Mouse (Mus musculus): Measurements from ENCODE around the gene Mto1.
"Not testable (repeated sequence)": the region's sequence is repeated elsewhere in the genome, so short reads cannot be mapped to it uniquely, and the experiment has no call there.

The Mto1 gene

GRCm38 (mm10) chr9:78475873-78476272, 27.9 kb downstream of the Mto1 start:
- DNase-seq (ENCODE audit: low read depth, low spot score) = no peak

- no peak for DNase-seq (ENCODE audit: low read depth, low spot score)
Measured at GRCm38 (mm10) chr9:78476531-78477020, 28.6 kb downstream of the Mto1 start.

DNA sequence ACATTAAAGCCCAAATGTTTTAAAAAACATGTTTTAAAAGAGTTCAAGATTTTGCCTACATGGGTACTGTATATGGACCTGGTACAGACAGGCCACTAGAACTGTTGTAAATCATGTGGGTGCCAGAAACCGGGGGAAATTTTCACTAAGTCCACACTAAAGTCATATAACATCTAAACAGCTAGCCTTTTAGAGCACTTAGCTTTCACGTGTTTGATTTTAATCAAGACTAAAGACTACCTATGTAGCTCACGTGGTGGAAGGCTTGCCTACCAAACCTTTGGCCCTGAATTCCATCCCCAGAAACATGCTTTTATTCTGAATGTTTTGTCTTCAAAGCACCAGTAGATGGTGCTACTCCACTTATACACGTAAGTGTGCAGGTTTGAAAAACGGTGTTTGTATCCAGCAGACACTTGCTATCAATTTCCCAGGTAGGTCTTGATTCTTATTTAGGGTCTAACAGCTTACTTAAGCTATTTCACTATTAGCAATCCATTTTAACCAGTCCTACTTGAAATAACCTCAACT, 29.1 kb downstream of the Mto1 start:
- no peak for DNase-seq (ENCODE audit: low read depth, low spot score)

- not testable (repeated sequence) for DNase-seq (ENCODE audit: low read depth, low spot score)
Measured at GRCm38 (mm10) chr9:78478009-78478605, 30.1 kb downstream of the Mto1 start.

- DNase-seq (ENCODE audit: low read depth, low spot score) = not testable (repeated sequence)
Measured at GRCm38 (mm10) chr9:78479308-78479707, 31.3 kb downstream of the Mto1 start.

DNA sequence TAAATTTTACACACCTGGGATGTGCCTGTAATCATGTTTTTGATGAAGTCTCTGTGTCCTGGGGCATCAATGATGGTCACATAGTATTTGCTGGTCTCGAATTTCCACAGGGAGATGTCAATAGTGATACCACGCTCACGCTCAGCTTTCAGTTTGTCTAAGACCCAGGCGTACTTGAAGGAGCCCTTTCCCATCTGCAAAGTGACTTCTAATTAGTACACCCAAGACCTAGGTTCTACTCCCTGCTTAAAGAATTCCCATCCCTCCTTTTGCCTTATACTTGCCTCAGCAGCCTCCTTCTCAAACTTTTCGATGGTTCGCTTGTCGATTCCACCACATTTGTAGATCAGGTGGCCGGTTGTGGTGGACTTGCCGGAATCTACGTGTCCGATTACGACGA, 32.2 kb downstream of the Mto1 start:
- DNase-seq (ENCODE audit: low read depth, low spot score) = not testable (repeated sequence)

DNA sequence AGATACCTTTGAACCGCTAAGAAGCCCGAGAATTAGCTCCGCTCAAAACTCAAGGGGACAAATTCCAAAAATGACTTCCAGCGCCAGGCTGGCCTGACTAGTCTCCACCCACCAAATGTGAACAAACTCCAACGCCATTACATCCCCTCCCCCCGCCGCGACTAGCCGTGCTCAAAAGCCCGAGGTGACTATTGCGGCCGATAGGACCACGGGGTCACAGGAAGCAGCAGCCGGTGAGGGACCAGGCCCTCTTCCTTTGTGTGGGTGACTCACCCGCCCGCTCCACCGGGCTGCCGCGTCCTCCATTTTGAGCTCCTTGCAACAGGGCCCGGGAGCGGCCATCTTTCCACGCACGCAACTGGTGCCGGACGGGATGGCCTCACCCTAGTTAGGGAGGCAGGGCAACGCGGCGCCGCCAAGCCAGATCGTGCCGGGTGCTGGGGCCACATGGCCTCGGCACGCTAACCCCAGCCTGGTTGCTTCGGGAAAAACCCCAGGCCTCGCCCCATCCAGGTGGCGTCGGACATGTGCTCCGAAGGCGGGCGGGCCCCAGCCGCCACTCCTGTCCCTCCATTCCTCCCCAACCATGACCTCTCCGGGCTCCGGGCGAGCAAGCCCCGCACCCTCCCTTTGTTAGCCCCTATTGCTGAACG, 32.8 kb downstream of the Mto1 start:
- DNase-seq (ENCODE audit: low read depth, low spot score) = no peak

- peak; percentile 94 for DNase-seq (ENCODE audit: low read depth, low spot score)
Measured at GRCm38 (mm10) chr9:78481423-78482331, 33.7 kb downstream of the Mto1 start.

- no peak for DNase-seq (ENCODE audit: low read depth, low spot score)
Measured at GRCm38 (mm10) chr9:78482386-78482785, 34.4 kb downstream of the Mto1 start.

GRCm38 (mm10) chr9:78484660-78485059, 36.7 kb downstream of the Mto1 start:
- no peak for DNase-seq (ENCODE audit: low read depth, low spot score)

DNA sequence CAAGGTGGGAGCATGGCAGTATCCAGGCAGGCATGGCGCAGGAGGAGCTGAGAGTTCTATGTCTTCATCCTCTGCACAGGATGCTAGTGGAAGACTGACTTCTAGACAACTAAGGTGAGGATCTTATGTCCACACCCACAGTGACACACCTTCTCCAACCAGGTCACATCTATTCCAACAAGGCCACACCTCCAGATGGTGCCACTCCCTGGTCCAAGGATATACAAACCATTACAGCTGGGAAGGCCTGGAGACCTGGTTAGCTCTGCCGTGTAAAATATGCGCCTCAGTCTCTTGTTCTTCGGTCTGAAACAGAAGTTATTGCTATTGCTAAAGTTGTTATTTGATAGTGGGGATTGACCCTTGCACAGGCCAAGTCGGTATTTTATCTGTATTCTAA, 40.0 kb downstream of the Mto1 start:
- not testable (repeated sequence) for DNase-seq (ENCODE audit: low read depth, low spot score)

- DNase-seq (ENCODE audit: low read depth, low spot score) = no peak
Measured at GRCm38 (mm10) chr9:78488890-78489420, 40.9 kb downstream of the Mto1 start, which contains the start of gene Eef1a1. Gene Eef1a1, minus strand, starts transcription at chr9:78489151.

GRCm38 (mm10) chr9:78491169-78491568, 43.2 kb downstream of the Mto1 start:
- DNase-seq (ENCODE audit: low read depth, low spot score) = no peak

GRCm38 (mm10) chr9:78492254-78492653, 44.2 kb downstream of the Mto1 start:
- no peak for DNase-seq (ENCODE audit: low read depth, low spot score)

- no peak for DNase-seq (ENCODE audit: low read depth, low spot score)
Measured at GRCm38 (mm10) chr9:78493171-78493570, 45.2 kb downstream of the Mto1 start.

DNA sequence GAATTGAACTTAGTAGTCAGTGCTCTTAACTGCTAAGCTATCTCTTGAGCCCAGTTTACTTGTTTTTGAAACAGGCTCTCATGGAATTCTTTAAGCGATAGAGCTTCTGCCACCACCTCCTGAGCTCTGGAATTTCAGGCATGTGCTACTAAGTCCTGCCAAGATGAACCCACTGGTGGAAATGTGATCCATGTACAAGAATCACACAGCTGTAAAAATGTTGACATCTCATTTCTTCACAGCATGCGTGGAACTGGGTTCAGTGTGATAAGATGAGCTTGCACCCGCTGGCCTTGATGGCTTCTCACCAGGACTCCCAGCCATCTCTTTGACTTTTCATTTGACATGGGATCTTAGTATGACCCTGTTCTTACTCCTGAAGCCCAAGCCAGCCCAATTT, 52.4 kb downstream of the Mto1 start:
- DNase-seq (ENCODE audit: low read depth, low spot score) = no peak

- DNase-seq (ENCODE audit: low read depth, low spot score) = no peak
Measured at GRCm38 (mm10) chr9:78501284-78501683, 53.3 kb downstream of the Mto1 start.

GRCm38 (mm10) chr9:78503223-78504079, 55.4 kb downstream of the Mto1 start:
- DNase-seq (ENCODE audit: low read depth, low spot score) = no peak

DNA sequence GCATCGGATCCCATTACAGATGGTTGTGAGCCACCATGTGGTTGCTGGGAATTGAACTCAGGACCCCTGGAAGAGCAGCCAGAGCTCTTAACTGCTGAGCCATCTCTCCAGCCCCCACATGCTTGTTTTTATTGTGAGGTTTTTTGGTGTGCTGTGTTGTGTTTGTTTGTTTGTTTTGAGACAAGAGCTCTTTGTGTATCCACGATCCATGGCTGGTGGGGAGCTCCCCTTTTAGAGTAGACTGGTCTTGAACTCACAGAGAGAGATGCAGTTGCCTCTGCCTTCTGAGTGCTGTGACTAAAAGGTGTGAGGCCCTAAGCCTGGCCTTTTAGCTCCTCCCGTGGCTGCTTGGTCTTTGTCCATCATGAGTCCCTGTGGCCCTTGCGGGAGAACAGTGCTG, 56.1 kb downstream of the Mto1 start:
- no peak for DNase-seq (ENCODE audit: low read depth, low spot score)

DNA sequence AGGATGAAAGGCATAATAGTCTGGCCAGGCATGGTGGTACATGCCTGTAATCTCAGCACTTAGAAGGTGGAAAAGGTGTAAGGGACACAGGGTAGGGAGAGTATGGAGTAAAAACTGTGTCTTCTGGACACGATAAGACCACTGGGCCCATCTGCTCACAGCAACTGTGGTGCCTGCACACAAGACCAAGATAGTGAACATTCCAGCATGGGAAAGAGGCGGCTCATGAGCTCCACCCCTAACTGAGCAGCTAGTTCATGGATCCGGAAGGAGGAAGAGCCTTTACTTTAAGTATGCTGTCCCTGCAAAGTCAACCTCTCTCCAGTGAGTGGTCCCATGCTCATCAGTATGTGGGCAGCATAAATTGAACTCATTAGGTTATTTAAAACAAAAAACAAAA, 56.7 kb downstream of the Mto1 start:
- no peak for DNase-seq (ENCODE audit: low read depth, low spot score)

- DNase-seq (ENCODE audit: low read depth, low spot score) = no peak
Measured at GRCm38 (mm10) chr9:78505223-78505622, 57.2 kb downstream of the Mto1 start.

All from WW6 (cell line).